Comparison of ENCODE assay signal across 14 mouse cellular contexts in genomic region chr6:146664116-146664515, GRCm38 (mm10). TPM values are rescaled to one million over a fixed set of nuclear protein-coding genes. Genes with fewer than 3 reads are reported as not detected.
DNase-seq lines count a peak whose midpoint lies in the region; ATAC-seq lines count a peak whose summit lies in the region.
"Had no signal": no experiment of that assay in that cellular context is flagged by ENCODE, and none has a peak within 500 bp of the region (broad histone marks: within the 10 kb centered on the region; RNA-seq: fewer than 3 reads in every experiment).

No protein-coding gene starts in this region.

- 46% methylated on average over 5 of the region's 5 CpGs for WGBS in heart, embryonic 11.5 days (ENCODE audit: insufficient replicate concordance)

- H3K4me2 ChIP-seq in heart, embryonic 11.5 days = no peak overlapping the region
- H3K4me2 ChIP-seq: limb, embryonic 15.5 days; midbrain, embryonic 12.5 days had no signal

- DNase-seq in heart, adult 8-10 months (ENCODE audit: low spot score) = no peak
- peak; percentile 20 for DNase-seq in NIH3T3 (ENCODE audit: low read depth)
- DNase-seq in kidney, postnatal 14 days = peak; percentile 60
- DNase-seq in layer of hippocampus, postnatal 25 days (ENCODE audit: extremely low spot score in 1 of 2, low spot score in 1 of 2) = no peak
- no peak for DNase-seq in cerebellum, postnatal 10 days
- DNase-seq in cerebellum, adult 18-20 months = no peak
- DNase-seq: forebrain, postnatal 0 days; layer of hippocampus, postnatal 36 days; right cerebral cortex, adult 18-20 months had no signal

- no peak for ATAC-seq in heart, embryonic 11.5 days (replicated peaks; ENCODE audit: insufficient number of reproducible peaks, low FRiP score, low TSS enrichment)
- ATAC-seq: forebrain, postnatal 0 days; inflammation-experienced regulatory T-cells, adult 6 months had no signal

- H3K27ac ChIP-seq in heart, embryonic 11.5 days (ENCODE audit: low read depth, low read length) = peak overlapping the region; percentile 68
- peak overlapping the region; percentile 42; the same call in 1 of the 2 replicates for H3K27ac ChIP-seq in brown adipose tissue, adult 24 weeks (replicated peaks; ENCODE audit: low read depth, low read length)
- H3K27ac ChIP-seq: limb, embryonic 15.5 days; midbrain, embryonic 12.5 days had no signal

- peaks cover 12% of the 10 kb centered on the region; the same call in 1 of the 2 replicates for H3K4me1 ChIP-seq in heart, embryonic 11.5 days (ENCODE audit: control insufficient read depth, insufficient read depth, low read length)
- H3K4me1 ChIP-seq in brown adipose tissue, adult 24 weeks (ENCODE audit: control insufficient read depth, insufficient read depth, insufficient read length, low read length) = peaks cover 4% of the 10 kb centered on the region
- H3K4me1 ChIP-seq: limb, embryonic 15.5 days had no signal

- H3K4me3 ChIP-seq in heart, embryonic 11.5 days (ENCODE audit: low read depth, low read length) = no peak overlapping the region
- no peak overlapping the region for H3K4me3 ChIP-seq in brown adipose tissue, adult 24 weeks (ENCODE audit: insufficient read depth, low read depth, low read length)
- H3K4me3 ChIP-seq: limb, embryonic 15.5 days; midbrain, embryonic 12.5 days had no signal

- no peak overlapping the region for H3K9ac ChIP-seq in heart, embryonic 11.5 days (ENCODE audit: low read depth, low read length)
- H3K9ac ChIP-seq: forebrain, postnatal 0 days; limb, embryonic 15.5 days; midbrain, embryonic 12.5 days had no signal

- no peaks in the 10 kb centered on the region for H3K27me3 ChIP-seq in heart, embryonic 11.5 days (ENCODE audit: control insufficient read depth, insufficient read depth, low read length)
- H3K27me3 ChIP-seq: limb, embryonic 15.5 days; midbrain, embryonic 12.5 days had no signal

- no peaks in the 10 kb centered on the region for H3K9me3 ChIP-seq in heart, embryonic 11.5 days (replicated peaks; ENCODE audit: control insufficient read depth, low read length)
- H3K9me3 ChIP-seq: limb, embryonic 15.5 days; midbrain, embryonic 12.5 days had no signal

- H3K36me3 ChIP-seq in heart, embryonic 11.5 days (ENCODE audit: control insufficient read depth, insufficient read depth, low read length) = no peaks in the 10 kb centered on the region
- H3K36me3 ChIP-seq: limb, embryonic 15.5 days; midbrain, embryonic 12.5 days had no signal

RNA-seq across cellular contexts. Expression of gene Tm7sf3, which starts 21.5 kb away (rescaled TPM):
- polyA plus RNA-seq in heart, embryonic 11.5 days (2014; fragmentation: Nextera tagmentation; extraction: Ambion mirVana) = 39.9 and 48.3 TPM in 2 replicates
- 10 to 100 TPM; 15.7 to 16.7 (median 15.9) TPM for total RNA-seq in heart, adult 8-10 months (2022)
- polyA plus RNA-seq in brown adipose tissue, adult 24 weeks (2012; ENCODE audit: insufficient read depth, insufficient read length, missing spikeins) = 9.6 and 13.1 TPM in 2 replicates
- 10 to 100 TPM; 42.0 to 44.2 TPM for total RNA-seq in layer of hippocampus, postnatal 25 days (2021)

RNA-seq across cellular contexts. Expression of gene Med21, which starts 21.8 kb away (rescaled TPM):
- polyA plus RNA-seq in heart, embryonic 11.5 days (2014; fragmentation: Nextera tagmentation; extraction: Ambion mirVana) = 129 and 133 TPM in 2 replicates
- 10 to 100 TPM; 48.4 to 55.5 (median 49.6) TPM for total RNA-seq in heart, adult 8-10 months (2022)
- 67.9 and 81.8 TPM in 2 replicates for polyA plus RNA-seq in brown adipose tissue, adult 24 weeks (2012; ENCODE audit: insufficient read depth, insufficient read length, missing spikeins)
- total RNA-seq in layer of hippocampus, postnatal 25 days (2021) = 10 to 100 TPM; 38.6 to 47.1 TPM

Comparison
In these comparisons a context has a peak if more than half of its experiments do, and no peak if none do; other contexts are left out.
1. DNase-seq: peak in NIH3T3 (single experiment) and kidney, postnatal 14 days (single experiment); none in heart, adult 8-10 months (single experiment), layer of hippocampus, postnatal 25 days (0 of 2), cerebellum, postnatal 10 days (0 of 2) and cerebellum, adult 18-20 months (0 of 2).